Comparison of ENCODE assay signal across 9 mouse cellular contexts in genomic region chr8:119811925-119812324, GRCm38 (mm10). TPM values are rescaled to one million over a fixed set of nuclear protein-coding genes. Genes with fewer than 3 reads are reported as not detected.
DNase-seq lines count a peak whose midpoint lies in the region; ATAC-seq and TF ChIP-seq lines count a peak whose summit lies in the region.
"Had no signal": no experiment of that assay in that cellular context is flagged by ENCODE, and none has a peak within 500 bp of the region (broad histone marks: within the 10 kb centered on the region; RNA-seq: fewer than 3 reads in every experiment).

No protein-coding gene starts in this region.

- H3K4me1 ChIP-seq in hindbrain, postnatal 0 days (ENCODE audit: insufficient read depth, low read length), result peaks cover 15% of the 10 kb centered on the region
- peaks cover 60% of the 10 kb centered on the region for H3K4me1 ChIP-seq in megakaryocyte, embryonic 14.5 days

- no peaks in the 10 kb centered on the region for H3K9me3 ChIP-seq in hindbrain, postnatal 0 days (ENCODE audit: low read length)
- H3K9me3 ChIP-seq in megakaryocyte, embryonic 14.5 days, result peaks cover 8% of the 10 kb centered on the region; the same call in 1 of the 2 replicates
- H3K9me3 ChIP-seq: midbrain, embryonic 12.5 days had no signal

- peak; percentile 93 for DNase-seq in heart, adult 11 months
- DNase-seq in heart, adult 8-10 months (ENCODE audit: low spot score), result no peak
- DNase-seq in B cell, adult 2 months, result peak; percentile 62 to 66
- DNase-seq in hindbrain, postnatal 0 days (ENCODE audit: low spot score), result no peak
- DNase-seq in cerebellum, adult 11-12 months, result no peak
- DNase-seq in urinary bladder, postnatal 10 days (ENCODE audit: low spot score), result no peak
- DNase-seq in cerebellum, adult 9-11 months, result no peak

- H3K4me3 ChIP-seq in hindbrain, postnatal 0 days (ENCODE audit: low read length), result no peak overlapping the region
- H3K4me3 ChIP-seq in megakaryocyte, embryonic 14.5 days (replicated peaks), result peak overlapping the region; percentile 10
- H3K4me3 ChIP-seq: midbrain, embryonic 12.5 days had no signal

- peak overlapping the region; percentile 4; the same call in 1 of the 2 replicates for H3K27ac ChIP-seq in hindbrain, postnatal 0 days

- no peak for ATAC-seq in hindbrain, postnatal 0 days

- H3K36me3 ChIP-seq in hindbrain, postnatal 0 days (ENCODE audit: insufficient read depth, low read length), result peaks cover 5% of the 10 kb centered on the region
- H3K36me3 ChIP-seq in megakaryocyte, embryonic 14.5 days (replicated peaks; ENCODE audit: low read length), result peaks cover 66% of the 10 kb centered on the region

- no peak overlapping the region for H3K4me2 ChIP-seq in hindbrain, postnatal 0 days (ENCODE audit: low read depth, low read length)
- H3K4me2 ChIP-seq: midbrain, embryonic 12.5 days had no signal

- peak; percentile 14; the same call in 1 of the 2 replicates for TF ChIP-seq CTCF in hindbrain, postnatal 0 days (IDR thresholded peaks at IDR 0.05; ENCODE audit: low read depth)

- H3K9ac ChIP-seq in hindbrain, postnatal 0 days (replicated peaks; ENCODE audit: low read length), result no peak overlapping the region
- H3K9ac ChIP-seq: midbrain, embryonic 12.5 days had no signal

- 55% methylated on average over 6 of the region's 6 CpGs for WGBS in hindbrain, postnatal 0 days

- no peaks in the 10 kb centered on the region for H3K27me3 ChIP-seq in hindbrain, postnatal 0 days (ENCODE audit: insufficient read depth, low read length)
- H3K27me3 ChIP-seq in megakaryocyte, embryonic 14.5 days (replicated peaks), result peaks cover 26% of the 10 kb centered on the region
- H3K27me3 ChIP-seq: midbrain, embryonic 12.5 days had no signal

RNA-seq across cellular contexts. Expression of gene Cotl1, which starts 28.4 kb away (rescaled TPM):
- total RNA-seq in heart, adult 8-10 months (2022), result 10 to 100 TPM in 3 of 4 experiments, 1 to 10 TPM in 1; 9.6 to 26.9 (median 11.3) TPM
- 263 and 269 TPM in 2 replicates for total RNA-seq in hindbrain, postnatal 0 days (2014; rRNA removed)
- 85.4 and 87.8 TPM in 2 replicates for polyA plus RNA-seq in hindbrain, postnatal 0 days (2015; fragmentation: Nextera tagmentation; extraction: Ambion mirVana)
- polyA plus RNA-seq in megakaryocyte, embryonic 14.5 days (2012; ENCODE audit: insufficient read depth, low replicate concordance), result 413 and 593 TPM in 2 replicates

RNA-seq across cellular contexts. Expression of gene Tldc1, which starts 33.7 kb away (rescaled TPM):
- 10 to 100 TPM; 11.3 to 14.3 (median 12.1) TPM for total RNA-seq in heart, adult 8-10 months (2022)
- total RNA-seq in hindbrain, postnatal 0 days (2014; rRNA removed), result 20.2 and 21.2 TPM in 2 replicates
- polyA plus RNA-seq in hindbrain, postnatal 0 days (2015; fragmentation: Nextera tagmentation; extraction: Ambion mirVana), result 7.4 and 8.4 TPM in 2 replicates
- polyA plus RNA-seq in megakaryocyte, embryonic 14.5 days (2012; ENCODE audit: insufficient read depth, low replicate concordance), result 1.7 and 2.0 TPM in 2 replicates

RNA-seq across cellular contexts. Expression of gene Klhl36, which starts 50.1 kb away (rescaled TPM):
- 1 to 10 TPM; 2.8 to 3.1 (median 2.9) TPM for total RNA-seq in heart, adult 8-10 months (2022)
- 36.6 and 37.3 TPM in 2 replicates for total RNA-seq in hindbrain, postnatal 0 days (2014; rRNA removed)
- 20.6 and 22.0 TPM in 2 replicates for polyA plus RNA-seq in hindbrain, postnatal 0 days (2015; fragmentation: Nextera tagmentation; extraction: Ambion mirVana)
- polyA plus RNA-seq in megakaryocyte, embryonic 14.5 days (2012; ENCODE audit: insufficient read depth, low replicate concordance), result 5.2 and 14.1 TPM in 2 replicates

Comparison
In these comparisons a context has a peak if more than half of its experiments do, and no peak if none do; other contexts are left out.
1. DNase-seq: peak in heart, adult 11 months (single experiment) and B cell, adult 2 months (2 of 2); none in heart, adult 8-10 months (single experiment), hindbrain, postnatal 0 days (single experiment), cerebellum, adult 11-12 months (single experiment), urinary bladder, postnatal 10 days (single experiment) and cerebellum, adult 9-11 months (single experiment).